In genomic region chr10:56795396-56795795, GRCm38 (mm10) we compare ENCODE assay signal across 14 mouse cellular contexts.
DNase-seq lines count a peak whose midpoint lies in the region; ATAC-seq and TF ChIP-seq lines count a peak whose summit lies in the region.
"Had no signal": no experiment of that assay in that cellular context is flagged by ENCODE, and none has a peak within 500 bp of the region (broad histone marks: within the 10 kb centered on the region; RNA-seq: fewer than 3 reads in every experiment).

No protein-coding gene starts in this region.

- H3K27me3 ChIP-seq in forebrain, embryonic 12.5 days = no peaks in the 10 kb centered on the region
- H3K27me3 ChIP-seq in forebrain, embryonic 15.5 days = no peaks in the 10 kb centered on the region
- no peaks in the 10 kb centered on the region for H3K27me3 ChIP-seq in midbrain, embryonic 12.5 days

- 21% methylated on average over 3 of the region's 3 CpGs for WGBS in forebrain, embryonic 12.5 days
- 11% methylated on average over 3 of the region's 3 CpGs for WGBS in forebrain, embryonic 15.5 days
- WGBS in midbrain, embryonic 12.5 days = 30% methylated on average over 3 of the region's 3 CpGs

- H3K36me3 ChIP-seq in forebrain, embryonic 12.5 days (replicated peaks) = no peaks in the 10 kb centered on the region
- H3K36me3 ChIP-seq in forebrain, embryonic 15.5 days = no peaks in the 10 kb centered on the region
- H3K36me3 ChIP-seq in ES-E14 (ENCODE audit: control insufficient read depth, insufficient read depth, low read length, poor library complexity, severe bottlenecking) = no peaks in the 10 kb centered on the region
- no peaks in the 10 kb centered on the region for H3K36me3 ChIP-seq in midbrain, embryonic 12.5 days

- H3K9me3 ChIP-seq in forebrain, embryonic 12.5 days = no peaks in the 10 kb centered on the region
- H3K9me3 ChIP-seq in forebrain, embryonic 15.5 days = no peaks in the 10 kb centered on the region
- H3K9me3 ChIP-seq in ES-E14 (ENCODE audit: control insufficient read depth, insufficient read depth, low read depth, low read length) = no peaks in the 10 kb centered on the region
- no peaks in the 10 kb centered on the region for H3K9me3 ChIP-seq in midbrain, embryonic 12.5 days

- no peak overlapping the region for H3K9ac ChIP-seq in forebrain, embryonic 12.5 days
- H3K9ac ChIP-seq in forebrain, embryonic 15.5 days (replicated peaks) = no peak overlapping the region
- no peak overlapping the region for H3K9ac ChIP-seq in ES-E14 (ENCODE audit: insufficient read depth, low read depth, low read length, poor library complexity, severe bottlenecking)
- H3K9ac ChIP-seq in midbrain, embryonic 12.5 days (replicated peaks) = no peak overlapping the region

- DNase-seq in ES-E14 (ENCODE audit: low read depth, low spot score) = peak; percentile 66
- DNase-seq in embryo, embryonic 11.5 days (ENCODE audit: low read depth, low spot score) = peak; percentile 19
- DNase-seq in thymus, postnatal 14 days = no peak
- no peak for DNase-seq in yolk sac, embryonic 10.5 days (ENCODE audit: low spot score)
- DNase-seq: adrenal gland, adult 2 months; cerebellum, adult 11 months; heart, adult 11 months; heart, postnatal 10 days; kidney, adult 11 months; lung, adult 2 months had no signal

- ATAC-seq in forebrain, embryonic 12.5 days (ENCODE audit: low FRiP score) = peak; percentile 53; the same call in 1 of the 2 replicates
- no peak for ATAC-seq in forebrain, embryonic 15.5 days (replicated peaks)
- ATAC-seq in midbrain, embryonic 12.5 days (ENCODE audit: low FRiP score, low read depth) = peak; percentile 34; the same call in 1 of the 2 replicates
- no peak for ATAC-seq in activated CD4-positive, CD25-positive, alpha-beta regulatory T cell, adult 4 months

- no peak overlapping the region for H3K27ac ChIP-seq in forebrain, embryonic 12.5 days
- H3K27ac ChIP-seq in forebrain, embryonic 15.5 days (replicated peaks) = no peak overlapping the region
- no peak overlapping the region for H3K27ac ChIP-seq in ES-E14 (ENCODE audit: insufficient read depth, low read depth, low read length, poor library complexity, severe bottlenecking)
- no peak overlapping the region for H3K27ac ChIP-seq in midbrain, embryonic 12.5 days (replicated peaks)

- no peak overlapping the region for H3K4me3 ChIP-seq in forebrain, embryonic 12.5 days (replicated peaks)
- H3K4me3 ChIP-seq in forebrain, embryonic 15.5 days = no peak overlapping the region
- no peak overlapping the region for H3K4me3 ChIP-seq in ES-E14 (ENCODE audit: insufficient read depth in 1 of 2, low read depth in 1 of 2, low read length in 2 of 2, poor library complexity in 1 of 2, severe bottlenecking in 1 of 2)
- H3K4me3 ChIP-seq in midbrain, embryonic 12.5 days = no peak overlapping the region

- peaks cover 5% of the 10 kb centered on the region; the same call in 1 of the 2 replicates for H3K4me1 ChIP-seq in forebrain, embryonic 12.5 days
- no peaks in the 10 kb centered on the region for H3K4me1 ChIP-seq in forebrain, embryonic 15.5 days
- H3K4me1 ChIP-seq in ES-E14 (ENCODE audit: control insufficient read depth in 2 of 2, insufficient read depth in 2 of 2, low read length in 2 of 2, poor library complexity in 1 of 2) = no peaks in the 10 kb centered on the region; a peak in 1 of 4 replicates
- H3K4me1 ChIP-seq in midbrain, embryonic 12.5 days = 0 out of 2 replicates have a peak, but pooled peaks cover 6% of the 10 kb centered on the region

- no peak overlapping the region for H3K4me2 ChIP-seq in forebrain, embryonic 12.5 days
- no peak overlapping the region for H3K4me2 ChIP-seq in forebrain, embryonic 15.5 days (replicated peaks)
- no peak overlapping the region for H3K4me2 ChIP-seq in midbrain, embryonic 12.5 days (replicated peaks)

- in situ Hi-C loops in ES-E14 (cut with MboI; ENCODE audit: low sequenced_read_pairs in 2 of 2, unreplicated experiment in 2 of 2) = no loop called here

TF ChIP-seq in ES-E14, 5 proteins besides CTCF, POLR2A, EP300 and RAD21:
- TF ChIP-seq CHD2 (IDR thresholded peaks at IDR 0.05; ENCODE audit: low read depth, low read length) = no peak
- TF ChIP-seq ZNF384 (IDR thresholded peaks at IDR 0.05; ENCODE audit: low read depth, low read length) = no peak
- no peak for TF ChIP-seq ZC3H11A (IDR thresholded peaks at IDR 0.05; ENCODE audit: borderline replicate concordance, low read depth, low read length)
- TF ChIP-seq HCFC1 (IDR thresholded peaks at IDR 0.05; ENCODE audit: borderline replicate concordance, insufficient read depth, low read length) = no peak
- no peak for TF ChIP-seq MAFK (IDR thresholded peaks at IDR 0.05; ENCODE audit: insufficient read depth, low read depth, low read length)

Comparison
In these comparisons a context has a peak if more than half of its experiments do, and no peak if none do; other contexts are left out.
1. ATAC-seq: peak in forebrain, embryonic 12.5 days (single experiment) and midbrain, embryonic 12.5 days (single experiment); none in forebrain, embryonic 15.5 days (single experiment) and activated CD4-positive, CD25-positive, alpha-beta regulatory T cell, adult 4 months (single experiment).
2. DNase-seq: peak in ES-E14 (single experiment) and embryo, embryonic 11.5 days (single experiment); none in thymus, postnatal 14 days (single experiment) and yolk sac, embryonic 10.5 days (single experiment).